Mouse (Mus musculus) ZHBTc4 (cell line): ENCODE data around the gene Spem1.

Experiments
- DNase-seq: peaks from one replicate; pipeline ENCODE4 v3.0.0-alpha.2; 2011; ENCODE audit warnings: low read depth, low spot score

Spem1 gene

DNA sequence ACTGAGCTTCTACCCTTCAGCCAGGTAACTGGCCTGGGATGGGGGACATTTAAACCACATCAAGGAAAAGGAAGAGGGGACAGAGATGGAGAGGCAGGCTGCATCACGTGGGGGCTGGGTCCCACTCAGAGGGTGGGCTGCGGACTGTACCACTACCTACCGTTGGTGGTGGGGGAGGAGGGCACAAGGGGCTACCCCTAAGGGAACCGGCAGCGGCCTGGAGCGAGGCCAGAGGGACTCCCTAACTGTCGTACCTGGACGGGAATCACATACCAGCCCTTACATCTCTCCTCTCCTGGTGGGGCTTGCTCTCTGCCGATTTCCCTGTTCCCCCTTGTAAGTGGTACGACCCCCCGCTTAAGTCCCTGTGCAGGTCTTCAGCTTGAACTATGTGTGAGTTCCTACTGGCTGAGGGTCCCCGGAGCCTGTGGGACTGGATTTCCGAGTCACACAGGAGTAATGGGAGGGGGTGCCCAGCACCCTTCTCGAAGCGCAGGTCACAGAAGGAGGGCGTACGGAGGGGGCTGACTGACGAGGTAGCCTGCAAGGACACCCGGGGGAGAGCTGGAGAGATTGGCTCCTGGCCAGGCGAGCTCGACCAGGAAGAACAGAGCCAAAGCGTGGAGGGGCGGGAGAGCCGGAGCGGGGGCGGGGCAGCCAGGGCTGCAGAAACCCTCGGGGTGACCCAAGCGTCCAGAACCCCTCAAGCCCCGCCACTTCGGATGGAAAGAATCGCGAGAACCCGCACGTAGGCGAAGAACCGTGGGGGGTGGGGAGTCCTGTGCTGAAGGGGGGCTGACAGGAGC lies 21.4 kb downstream of the Spem1 start:
- peak; percentile 77 for DNase-seq

DNA sequence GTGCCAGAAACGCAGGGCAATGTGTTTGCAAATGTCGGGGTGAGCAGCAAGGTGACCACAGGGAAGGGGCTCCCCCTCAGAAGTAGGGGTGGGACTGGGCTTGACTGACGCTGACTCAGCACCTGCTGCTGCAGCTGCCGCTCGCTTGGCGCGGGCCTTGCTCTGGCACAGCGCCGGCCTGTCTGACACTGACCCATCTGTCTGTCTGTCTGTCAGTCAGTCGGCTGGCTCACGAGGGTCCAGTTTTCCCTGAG lies 21.9 kb downstream of the Spem1 start:
- no peak for DNase-seq

DNA sequence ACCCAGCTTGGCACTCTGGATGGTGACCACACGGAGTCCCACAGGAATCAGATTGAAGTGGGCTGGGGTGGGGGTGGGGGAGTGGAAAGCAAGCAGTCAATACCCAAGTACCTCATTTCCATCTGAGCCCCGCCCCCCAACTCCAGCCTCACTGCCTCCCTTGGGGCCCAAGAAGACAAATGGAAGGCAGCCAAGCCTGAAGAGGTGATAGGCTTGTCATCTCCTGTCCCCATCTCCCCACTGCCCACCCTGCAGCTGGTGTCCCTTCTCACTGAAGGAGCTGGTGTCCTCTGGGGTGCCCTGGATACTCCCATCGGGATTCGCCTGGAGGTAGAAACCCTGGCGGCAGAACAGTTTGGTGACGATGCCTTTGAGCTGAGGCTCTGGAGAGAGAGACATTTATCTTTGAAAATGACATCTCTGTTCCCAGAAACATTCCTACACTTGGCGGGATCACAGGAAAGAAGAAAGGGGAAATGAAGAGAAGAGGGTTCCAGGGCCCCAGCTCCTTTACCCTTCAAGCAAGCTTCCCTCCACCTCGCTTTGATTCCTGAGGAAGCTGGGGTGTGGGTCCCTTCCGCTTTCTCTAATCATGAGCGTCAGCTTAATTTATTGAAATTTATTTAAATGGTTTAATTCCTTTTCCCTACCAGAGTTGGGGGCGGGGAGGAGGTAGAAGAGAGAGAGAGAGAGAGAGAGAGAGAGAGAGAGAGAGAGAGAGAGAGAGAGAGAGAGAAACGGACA lies 22.4 kb downstream of the Spem1 start:
- peak; percentile 46 for DNase-seq

DNA sequence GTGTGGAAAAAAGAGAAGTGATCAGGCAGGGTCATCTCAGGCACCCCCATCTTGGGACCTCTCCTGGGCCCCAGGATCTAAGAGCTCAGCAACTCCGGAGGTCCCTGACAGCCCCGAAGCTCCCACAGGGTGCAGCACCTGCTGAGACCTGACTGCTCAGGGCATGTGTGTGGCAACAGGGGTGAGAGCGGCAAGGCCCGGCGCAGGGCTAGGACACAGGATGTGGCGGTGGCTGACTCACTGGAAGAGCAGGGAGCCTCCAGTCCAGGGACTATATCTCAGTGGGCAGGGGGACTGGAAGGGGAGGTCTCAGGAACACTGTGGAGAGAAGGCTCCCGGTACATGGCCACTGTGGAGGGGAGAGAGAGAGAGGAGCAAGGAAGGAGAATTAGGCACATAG lies 24.1 kb downstream of the Spem1 start:
- DNase-seq: no peak

DNA sequence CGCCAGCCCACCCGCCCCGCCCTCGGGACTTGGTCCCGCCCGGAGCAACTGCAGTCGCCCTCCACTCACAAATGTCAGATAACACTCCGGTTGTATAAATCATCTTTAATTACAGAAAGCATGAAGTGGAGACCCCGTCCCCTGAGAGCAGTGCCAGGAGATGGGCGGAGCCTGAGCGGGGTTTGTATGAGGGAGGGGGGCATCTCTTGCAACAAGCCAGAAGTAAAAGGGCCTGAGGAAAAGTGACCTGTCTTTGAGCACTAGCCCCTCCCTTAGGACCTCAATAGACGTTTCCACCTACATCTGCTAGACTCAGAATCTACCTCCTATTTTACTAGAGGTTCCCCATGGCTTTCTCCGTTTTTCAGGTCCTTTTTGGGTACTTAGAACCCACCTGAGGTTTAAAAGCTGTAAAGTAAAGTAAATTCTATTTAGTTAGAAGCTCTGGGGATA lies 26.0 kb downstream of the Spem1 start:
- no peak for DNase-seq

DNA sequence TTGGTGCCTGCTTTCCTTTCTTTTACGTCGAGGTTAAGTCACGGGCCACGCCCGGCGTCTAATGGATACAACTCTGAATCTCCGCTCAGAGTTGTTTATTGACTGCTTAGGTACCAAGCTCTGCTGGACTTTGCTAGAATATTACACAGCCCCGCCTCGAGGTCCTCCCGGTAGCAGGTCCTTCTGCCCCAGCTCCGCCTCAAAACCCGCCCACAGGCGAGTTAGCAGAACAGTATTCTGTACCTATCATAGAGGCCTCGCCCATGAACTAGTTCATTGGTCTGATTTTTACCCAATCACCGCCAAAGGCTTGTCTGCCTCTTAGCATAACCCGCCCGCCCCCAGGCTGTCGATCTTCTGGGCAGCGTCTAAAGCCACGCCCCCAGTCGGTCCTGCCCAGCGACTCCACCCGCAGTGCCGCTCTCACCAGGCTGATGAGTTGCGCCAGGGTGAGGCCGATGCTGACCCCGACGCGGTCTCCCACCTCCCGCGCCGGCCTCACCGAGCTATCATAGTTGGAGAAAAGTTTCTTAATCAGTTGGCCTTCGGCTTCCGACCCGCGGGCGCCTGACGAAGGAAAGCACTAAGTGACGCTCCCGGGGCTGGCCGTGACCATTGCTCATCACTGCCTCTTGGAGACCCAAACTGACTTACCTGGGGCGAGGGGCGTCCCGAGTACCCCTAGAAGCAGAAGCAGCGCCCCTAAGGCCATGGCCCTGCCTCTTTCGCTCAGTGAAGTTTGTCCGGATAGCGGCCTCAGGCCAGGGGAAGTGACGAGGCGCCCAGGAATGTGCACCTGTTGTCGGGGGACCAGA lies 26.6 kb downstream of the Spem1 start, which contains the start of gene Chrnb1:
Gene Chrnb1 (minus strand): TSS at position 776 of the 815 bp plus-strand sequence.
- peak; percentile 98 for DNase-seq

DNA sequence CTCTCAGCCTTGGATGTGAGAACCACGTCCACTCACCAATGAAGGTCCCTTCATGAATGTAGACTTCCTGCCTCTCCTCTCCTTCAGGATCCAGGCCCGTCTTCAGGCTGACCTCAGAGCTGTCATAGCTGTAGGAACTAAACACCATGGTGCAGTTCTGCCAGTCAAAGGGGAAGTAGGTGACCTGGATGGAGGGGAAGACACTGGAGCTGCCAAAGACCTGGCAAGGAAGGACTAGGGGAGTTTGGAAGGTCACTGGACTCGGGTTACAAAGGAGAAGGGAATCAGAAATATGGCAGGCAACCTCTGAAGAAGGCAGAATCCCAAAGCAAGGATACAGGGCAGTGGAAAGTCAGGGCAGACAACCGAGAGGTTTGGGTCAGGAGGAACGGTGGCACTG lies 28.6 kb downstream of the Spem1 start:
- no peak for DNase-seq

DNA sequence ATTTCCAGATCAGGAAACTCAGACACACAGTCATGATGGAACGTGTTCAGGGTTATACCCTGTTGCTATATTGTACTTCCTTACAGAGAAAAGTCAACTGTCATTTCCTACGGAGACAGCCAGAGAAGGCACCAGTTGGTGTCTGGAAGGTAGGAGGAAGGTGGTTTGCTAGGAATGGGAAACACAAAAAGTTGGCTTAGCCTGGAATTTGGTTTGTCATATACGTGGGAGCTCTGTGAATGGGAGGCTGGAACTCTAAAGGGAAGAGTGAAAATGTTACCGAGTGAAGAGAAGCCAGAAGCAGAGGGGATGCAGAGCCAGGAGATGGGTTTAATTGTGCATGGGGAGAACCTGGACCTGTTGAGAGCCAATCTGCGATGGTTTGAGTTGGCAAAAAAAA lies 30.6 kb downstream of the Spem1 start:
- no peak for DNase-seq

DNA sequence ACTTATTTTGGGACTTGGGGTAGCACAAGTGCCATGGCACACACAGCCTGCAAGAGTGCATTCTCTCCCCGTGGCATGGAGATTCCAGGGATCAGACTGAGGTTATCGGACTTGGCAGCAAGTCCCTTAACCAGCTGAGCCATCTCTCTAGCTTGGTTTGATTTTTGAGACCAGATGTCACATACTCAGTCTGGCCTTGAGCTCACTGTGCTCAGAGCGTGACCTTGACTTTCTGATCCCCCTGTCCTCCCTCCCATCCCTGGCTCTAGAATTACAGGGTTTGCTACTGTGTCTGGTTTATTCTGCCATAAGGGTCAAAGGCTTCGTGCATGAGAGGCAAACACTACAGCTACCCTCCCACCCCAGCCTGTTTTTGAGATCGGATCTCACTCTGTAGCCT lies 32.5 kb downstream of the Spem1 start:
- DNase-seq: no peak

DNA sequence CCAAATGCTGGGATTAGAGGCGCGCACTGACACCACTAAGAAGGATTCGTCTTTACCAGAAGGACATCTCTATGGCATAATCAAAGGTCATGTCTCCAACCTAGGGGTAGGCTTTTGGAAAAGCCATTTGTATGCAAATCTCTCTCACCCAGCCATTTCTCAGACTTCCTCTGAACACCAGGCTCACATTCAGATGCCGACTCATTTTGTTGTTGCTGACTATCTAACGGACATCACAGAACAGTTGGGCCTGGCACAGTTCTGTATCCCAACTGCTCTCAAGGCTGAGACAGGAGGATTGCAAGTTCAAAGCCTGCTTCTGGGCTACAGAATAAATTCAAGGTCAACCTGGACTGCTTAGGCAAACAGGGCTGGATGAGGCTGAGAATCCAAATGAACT lies 34.7 kb downstream of the Spem1 start:
- peak; percentile 49 for DNase-seq

DNA sequence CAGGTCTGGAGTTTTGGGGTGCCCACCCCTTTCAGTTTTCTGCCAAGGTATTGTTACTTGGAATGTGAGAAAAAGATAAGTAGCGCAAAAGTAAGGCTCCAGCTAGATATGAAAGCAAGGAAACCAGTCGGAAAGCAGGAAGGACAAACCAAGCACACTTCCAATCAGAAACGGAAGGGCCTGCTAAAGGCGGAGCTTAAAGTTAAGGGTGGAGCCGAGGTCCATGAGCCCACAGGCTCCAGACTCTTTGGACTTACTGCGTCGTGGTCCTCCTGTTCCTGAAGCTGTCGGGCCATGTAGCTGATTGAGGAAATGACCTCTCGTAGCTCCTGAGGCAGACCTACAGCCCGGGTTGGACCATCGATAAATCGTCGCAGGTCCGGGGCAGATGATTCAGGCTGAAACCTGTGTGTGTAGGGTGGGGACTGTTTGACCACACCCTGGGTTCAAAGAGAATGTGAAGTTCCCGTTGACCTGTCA lies 37.1 kb downstream of the Spem1 start:
- peak; percentile 97 for DNase-seq

DNA sequence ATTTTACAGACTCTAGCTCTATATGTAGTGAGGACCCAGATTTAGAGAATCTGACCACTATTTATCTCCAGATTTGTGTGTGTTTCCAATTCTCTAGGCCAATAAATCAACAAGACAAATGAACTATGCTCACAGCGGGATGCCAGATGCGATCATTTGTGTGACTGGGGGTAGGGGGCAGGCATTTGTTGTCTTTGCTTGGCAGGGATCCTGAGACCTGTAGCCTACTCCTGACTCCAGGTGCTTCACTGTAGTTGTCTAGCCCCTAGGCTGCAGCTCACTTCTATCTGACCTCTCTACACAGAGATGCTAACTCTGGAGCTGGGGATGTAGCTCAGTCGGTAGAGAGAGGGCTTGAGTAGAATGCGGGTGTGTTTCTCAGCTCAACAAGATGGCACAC lies 40.2 kb downstream of the Spem1 start:
- peak; percentile 81 for DNase-seq

DNA sequence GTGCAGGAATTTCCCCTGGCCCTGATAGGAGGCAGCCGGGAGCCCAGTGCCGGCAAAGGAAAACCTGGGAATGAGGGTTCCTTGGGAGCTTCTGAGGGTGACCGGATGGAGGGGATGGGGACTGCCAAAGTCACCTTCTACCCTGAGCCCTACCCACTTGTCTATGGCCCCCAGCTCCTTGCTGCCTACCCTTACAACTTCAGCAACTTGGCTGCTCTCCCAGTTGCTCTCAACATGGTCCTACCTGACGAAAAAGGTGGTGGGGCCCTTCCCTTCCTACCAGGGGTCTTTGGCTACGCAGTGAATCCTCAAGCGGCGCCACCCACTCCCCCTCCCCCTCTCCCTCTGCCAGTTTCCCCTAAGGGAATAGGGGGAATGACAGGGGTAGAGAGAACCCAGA lies 43.0 kb downstream of the Spem1 start:
- DNase-seq: no peak

DNA sequence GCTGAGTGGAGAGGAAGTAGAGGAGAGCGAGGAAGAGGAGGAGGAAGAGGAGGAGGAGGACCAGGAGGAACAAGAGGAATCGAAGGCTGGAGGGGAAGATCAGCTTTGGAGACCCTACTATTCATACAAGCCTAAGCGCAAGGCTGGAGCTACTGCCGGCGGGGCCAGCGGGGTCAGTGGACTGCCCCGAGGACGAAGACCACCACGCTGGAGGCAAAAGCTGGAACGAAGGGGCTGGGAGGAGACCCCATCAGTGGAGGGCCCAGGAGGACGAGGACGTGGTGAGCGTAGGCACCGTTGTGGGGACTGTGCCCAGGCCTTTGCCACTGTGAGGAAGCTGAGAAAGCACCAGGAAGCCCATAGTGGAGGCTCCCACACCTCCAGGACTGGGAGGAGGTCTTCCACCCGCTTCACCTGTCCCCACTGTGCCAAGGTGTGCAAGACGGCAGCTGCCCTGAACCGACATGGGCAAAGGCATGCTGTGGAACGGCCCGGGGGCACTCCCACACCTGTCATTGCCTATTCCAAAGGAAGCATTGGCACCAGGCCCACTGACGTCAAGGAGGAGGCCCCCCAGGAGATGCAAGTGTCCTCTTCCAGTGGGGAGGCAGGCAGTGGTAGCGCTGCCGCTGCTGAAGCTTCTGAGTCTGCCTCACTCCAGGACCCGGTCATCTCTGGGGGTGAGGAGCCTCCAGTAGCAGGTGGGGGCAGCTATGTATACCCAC lies 43.6 kb downstream of the Spem1 start:
- no peak for DNase-seq

DNA sequence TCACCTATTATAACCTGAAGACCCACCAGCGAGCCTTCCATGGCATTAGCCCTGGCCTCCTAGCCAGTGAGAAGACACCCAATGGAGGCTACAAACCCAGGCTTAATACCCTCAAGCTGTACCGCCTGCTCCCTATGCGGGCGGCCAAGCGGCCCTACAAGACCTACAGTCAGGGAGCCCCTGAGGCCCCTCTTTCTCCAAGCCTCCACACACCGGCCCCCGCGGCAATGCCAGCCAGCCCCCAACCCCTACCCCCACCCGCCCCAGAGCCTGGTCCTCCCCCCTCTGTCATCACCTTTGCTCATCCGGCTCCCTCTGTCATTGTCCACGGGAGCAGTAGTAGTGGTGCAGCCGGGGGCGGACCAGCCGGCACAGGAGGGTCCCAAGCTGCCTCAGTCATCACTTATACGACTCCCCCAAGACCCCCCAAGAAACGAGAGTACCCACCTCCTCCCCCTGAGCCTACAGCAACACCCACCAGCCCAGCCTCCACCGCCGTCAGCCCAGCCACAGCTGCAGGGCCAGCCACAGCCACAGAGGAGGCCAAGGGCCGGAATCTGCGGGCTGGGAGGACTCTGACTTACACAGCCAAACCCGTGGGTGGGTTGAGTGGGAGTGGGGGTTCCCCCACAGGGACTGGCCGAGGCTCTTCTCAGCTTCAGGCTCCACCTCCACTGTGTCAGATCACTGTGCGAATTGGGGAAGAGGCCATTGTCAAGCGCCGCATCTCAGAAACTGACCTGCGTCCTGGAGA lies 44.3 kb downstream of the Spem1 start:
- DNase-seq: no peak

DNA sequence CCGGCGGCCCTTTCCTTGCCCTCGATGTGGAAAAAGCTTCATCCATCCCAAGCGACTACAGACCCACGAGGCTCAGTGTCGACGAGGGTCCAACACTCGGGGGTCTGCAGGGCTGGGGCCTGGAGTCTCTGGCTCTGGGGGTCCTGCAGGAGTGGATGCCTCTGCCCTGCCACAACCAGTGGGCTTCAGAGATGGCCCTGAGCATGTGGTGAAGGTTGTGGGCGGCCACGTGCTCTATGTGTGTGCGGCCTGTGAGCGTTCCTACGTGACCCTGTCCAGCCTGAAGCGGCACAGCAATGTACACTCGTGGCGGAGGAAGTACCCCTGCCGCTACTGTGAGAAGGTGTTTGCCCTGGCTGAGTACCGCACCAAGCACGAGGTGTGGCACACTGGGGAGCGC lies 45.5 kb downstream of the Spem1 start:
- DNase-seq: no peak

DNA sequence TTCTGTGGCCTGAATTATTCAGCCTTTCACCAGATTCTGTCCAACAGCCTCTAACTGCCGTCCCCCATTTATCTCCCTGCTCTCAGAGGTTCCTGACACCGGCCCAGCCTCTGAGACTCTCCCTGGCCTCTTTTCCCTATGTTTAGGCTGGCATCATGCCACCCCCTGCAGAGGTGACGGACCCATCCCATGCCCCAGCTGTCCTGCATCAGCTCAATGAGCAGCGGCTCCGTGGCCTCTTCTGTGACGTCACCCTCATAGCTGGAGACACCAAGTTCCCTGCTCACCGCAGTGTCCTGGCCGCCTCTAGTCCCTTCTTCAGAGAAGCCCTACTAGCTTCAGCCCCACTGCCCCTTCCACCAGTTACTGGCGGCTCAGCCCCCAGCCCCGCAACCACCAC lies 46.3 kb downstream of the Spem1 start:
- DNase-seq: no peak

DNA sequence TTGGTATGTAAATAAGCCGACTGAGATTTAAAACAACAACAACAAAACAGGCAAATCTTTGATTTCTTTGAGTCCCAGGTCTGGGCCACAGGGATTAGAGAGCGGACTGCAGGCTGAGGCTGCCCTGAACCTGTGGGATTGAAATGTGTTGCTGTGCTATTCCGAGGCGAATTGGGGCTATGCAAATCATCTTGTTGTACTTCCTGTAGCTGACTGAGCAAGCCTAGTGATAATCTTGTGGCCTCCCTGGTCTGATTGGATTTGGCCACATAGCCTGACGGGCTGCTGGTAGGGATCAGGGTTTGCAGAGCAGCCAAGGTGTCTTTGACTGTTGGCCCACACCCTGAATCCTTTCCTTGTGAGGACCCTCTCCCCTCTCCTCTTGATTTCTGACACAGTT lies 47.0 kb downstream of the Spem1 start:
- no peak for DNase-seq
